Mouse (Mus musculus) liver, embryonic 15.5 days (tissue): ENCODE measurements around the gene Retreg1. TPM values are rescaled to one million over a fixed set of nuclear protein-coding genes. Genes with fewer than 3 reads are reported as not detected.

Experiments used
- ATAC-seq: fragments of 200-750 bp; cut with Nextera tagmentation; 2 replicates; pipeline ENCODE4 v1.8.0; 2017; ENCODE audit warnings: moderate number of reproducible peaks, mild to moderate bottlenecking, moderate library complexity; ENCODE audit not compliant: insufficient read depth
- H3K27ac ChIP-seq: fragments of 300-500 bp; sonication (generic); replicated peaks from 2 replicates; pipeline ENCODE4 v1.5.1; 2015; ENCODE audit warnings: mild to moderate bottlenecking, inconsistent platforms
- H3K27me3 ChIP-seq: fragments of 300-500 bp; sonication (generic); 2 replicates; pipeline ENCODE4 v1.6.1; 2015; ENCODE audit warnings: mild to moderate bottlenecking, inconsistent platforms
- H3K36me3 ChIP-seq: fragments of 300-500 bp; sonication (generic); replicated peaks from 2 replicates; pipeline ENCODE4 v1.6.1; 2015; ENCODE audit warnings: moderate library complexity, mild to moderate bottlenecking, inconsistent platforms
- H3K4me1 ChIP-seq: fragments of 300-500 bp; sonication (generic); replicated peaks from 2 replicates; pipeline ENCODE4 v1.6.1; 2015; ENCODE audit warnings: inconsistent platforms
- H3K4me2 ChIP-seq: fragments of 300-500 bp; sonication (generic); 2 replicates; pipeline ENCODE4 v1.6.1; 2015; ENCODE audit warnings: moderate library complexity, mild to moderate bottlenecking, inconsistent platforms
- H3K4me3 ChIP-seq: fragments of 300-500 bp; sonication (generic); replicated peaks from 2 replicates; pipeline ENCODE4 v1.5.1; 2015; ENCODE audit warnings: mild to moderate bottlenecking, inconsistent platforms
- H3K9ac ChIP-seq: fragments of 300-500 bp; sonication (generic); 2 replicates; pipeline ENCODE4 v1.6.1; 2015; ENCODE audit warnings: moderate library complexity, mild to moderate bottlenecking, inconsistent platforms
- H3K9me3 ChIP-seq: fragments of 300-500 bp; sonication (generic); replicated peaks from 2 replicates; pipeline ENCODE4 v1.6.1; 2016; ENCODE audit warnings: inconsistent platforms
- WGBS: fragments of 180-500 bp; shearing (Covaris S2); methylation state at CpG from one replicate; pipeline ENCODE4 v1.1.7; 2015; ENCODE audit warnings: mixed read lengths; ENCODE audit not compliant: insufficient replicate concordance; 5-methylcytosine and 5-hydroxymethylcytosine counted together
- polyA plus RNA-seq: library from polyadenylated mRNA; unstranded; fragments of >200 nt; fragmentation: Nextera tagmentation; extraction: Ambion mirVana; gene quantifications from 2 replicates; pipeline ENCODE4 v1.2.1, GENCODE M21; 2015

The Retreg1 gene
- polyA plus RNA-seq, result 4.7 and 5.1 TPM in 2 replicates

GRCm38 (mm10) chr15:25843086-25843991 is at the start of gene Retreg1:
TSS of gene Retreg1 (plus strand) at chr15:25843180.
- Histone ChIP-seq H3K27ac (no peak within 1 kb of the TSS), H3K4me3 (peak within 1 kb of the TSS; percentile 57), H3K9me3 (no peaks in the 10 kb centered on the region), H3K4me1 (no peaks in the 10 kb centered on the region; the same call in 1 of the 2 replicates), H3K36me3 (no peaks in the 10 kb centered on the region), H3K4me2 (peak within 1 kb of the TSS; percentile 73), H3K9ac (no peak within 1 kb of the TSS; the same call in 1 of the 2 replicates), H3K27me3 (peaks cover 36% of the 10 kb centered on the region)
- 1% methylated on average over 70 of the region's 72 CpGs for WGBS
- ATAC-seq, result peak; percentile 72

GRCm38 (mm10) chr15:25794123-25794522 is 48.9 kb upstream of the Retreg1 start:
- H3K27ac ChIP-seq, result no peak overlapping the region
- WGBS, result 67% methylated on average over 8 of the region's 8 CpGs
- H3K4me2 ChIP-seq, result no peak overlapping the region
- H3K4me3 ChIP-seq, result no peak overlapping the region
- H3K27me3 ChIP-seq, result no peaks in the 10 kb centered on the region
- no peaks in the 10 kb centered on the region for H3K4me1 ChIP-seq
- no peak for ATAC-seq
- H3K9ac ChIP-seq, result no peak overlapping the region
- peaks cover 21% of the 10 kb centered on the region for H3K36me3 ChIP-seq
- H3K9me3 ChIP-seq, result no peaks in the 10 kb centered on the region

GRCm38 (mm10) chr15:25795496-25795895 is 47.5 kb upstream of the Retreg1 start:
- no peak overlapping the region for H3K4me3 ChIP-seq
- ATAC-seq, result no peak
- no peaks in the 10 kb centered on the region for H3K9me3 ChIP-seq
- 73% methylated on average over 9 of the region's 9 CpGs for WGBS
- H3K4me1 ChIP-seq, result no peaks in the 10 kb centered on the region
- peaks cover 31% of the 10 kb centered on the region for H3K36me3 ChIP-seq
- no peak overlapping the region for H3K27ac ChIP-seq
- H3K9ac ChIP-seq, result no peak overlapping the region
- no peaks in the 10 kb centered on the region for H3K27me3 ChIP-seq
- H3K4me2 ChIP-seq, result no peak overlapping the region

GRCm38 (mm10) chr15:25796353-25796752 is 46.6 kb upstream of the Retreg1 start:
- Histone ChIP-seq H3K4me2 (no peak overlapping the region), H3K27me3 (no peaks in the 10 kb centered on the region), H3K4me1 (no peaks in the 10 kb centered on the region), H3K9me3 (no peaks in the 10 kb centered on the region), H3K27ac (no peak overlapping the region), H3K9ac (no peak overlapping the region), H3K36me3 (peaks cover 31% of the 10 kb centered on the region), H3K4me3 (no peak overlapping the region)
- ATAC-seq, result no peak
- 35% methylated on average over 3 of the region's 3 CpGs for WGBS

DNA sequence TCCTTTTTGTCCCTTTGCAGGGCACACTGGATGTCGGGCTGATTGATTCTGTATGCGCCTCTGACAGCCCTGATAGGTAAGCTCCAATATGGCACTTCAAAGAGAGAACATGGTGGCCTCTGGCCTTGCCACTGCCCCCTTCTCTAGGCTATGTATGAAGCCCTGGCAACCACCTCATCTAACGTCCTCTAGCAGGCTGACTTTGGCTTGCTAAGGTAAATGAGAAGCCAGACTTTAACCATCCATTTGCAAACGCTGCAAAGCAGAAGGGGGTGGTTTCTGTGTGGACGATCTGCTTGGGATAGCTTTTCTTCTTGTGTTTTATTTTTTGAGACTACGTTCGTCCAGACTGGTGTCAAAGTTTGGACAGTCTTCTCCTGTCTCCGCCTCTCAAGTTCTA is 45.8 kb upstream of the Retreg1 start:
- WGBS, result 67% methylated on average over 8 of the region's 8 CpGs
- Histone ChIP-seq H3K4me3 (no peak overlapping the region), H3K9ac (no peak overlapping the region), H3K4me1 (no peaks in the 10 kb centered on the region), H3K9me3 (no peaks in the 10 kb centered on the region), H3K27me3 (no peaks in the 10 kb centered on the region), H3K4me2 (no peak overlapping the region), H3K27ac (no peak overlapping the region), H3K36me3 (peaks cover 28% of the 10 kb centered on the region)
- no peak for ATAC-seq

GRCm38 (mm10) chr15:25797888-25798287 is 45.1 kb upstream of the Retreg1 start:
- Histone ChIP-seq H3K36me3 (peaks cover 32% of the 10 kb centered on the region), H3K9me3 (no peaks in the 10 kb centered on the region), H3K27me3 (no peaks in the 10 kb centered on the region), H3K27ac (no peak overlapping the region), H3K9ac (no peak overlapping the region), H3K4me1 (no peaks in the 10 kb centered on the region), H3K4me2 (no peak overlapping the region), H3K4me3 (no peak overlapping the region)
- ATAC-seq, result no peak
- WGBS, result 81% methylated on average over 1 of the region's 1 CpGs

- no peak for ATAC-seq
- Histone ChIP-seq H3K27me3 (no peaks in the 10 kb centered on the region), H3K36me3 (peaks cover 23% of the 10 kb centered on the region; the same call in 1 of the 2 replicates)
Observed at GRCm38 (mm10) chr15:25801726-25802125, 41.3 kb upstream of the Retreg1 start.

GRCm38 (mm10) chr15:25802194-25802593 is 40.8 kb upstream of the Retreg1 start:
- no peak overlapping the region for H3K27ac ChIP-seq

More at GRCm38 (mm10) chr15:25801726-25802125, 41.3 kb upstream of the Retreg1 start:
- H3K9ac ChIP-seq, result no peak overlapping the region
- no peak overlapping the region for H3K4me3 ChIP-seq
- H3K4me1 ChIP-seq, result no peaks in the 10 kb centered on the region
- no peaks in the 10 kb centered on the region for H3K9me3 ChIP-seq
- WGBS, result 68% methylated on average over 5 of the region's 5 CpGs
- H3K27ac ChIP-seq, result no peak overlapping the region
- H3K4me2 ChIP-seq, result no peak overlapping the region

GRCm38 (mm10) chr15:25803111-25803510 is 39.9 kb upstream of the Retreg1 start:
- Histone ChIP-seq H3K27ac (no peak overlapping the region), H3K9ac (no peak overlapping the region), H3K4me1 (no peaks in the 10 kb centered on the region), H3K4me2 (no peak overlapping the region), H3K4me3 (no peak overlapping the region), H3K27me3 (no peaks in the 10 kb centered on the region), H3K36me3 (peaks cover 29% of the 10 kb centered on the region; the same call in 1 of the 2 replicates), H3K9me3 (no peaks in the 10 kb centered on the region)
- ATAC-seq, result no peak
- 74% methylated on average over 15 of the region's 15 CpGs for WGBS

More at GRCm38 (mm10) chr15:25802194-25802593, 40.8 kb upstream of the Retreg1 start:
- 61% methylated on average over 8 of the region's 8 CpGs for WGBS
- ATAC-seq, result no peak
- Histone ChIP-seq H3K9me3 (no peaks in the 10 kb centered on the region), H3K4me3 (no peak overlapping the region), H3K9ac (no peak overlapping the region), H3K36me3 (peaks cover 25% of the 10 kb centered on the region; the same call in 1 of the 2 replicates), H3K4me2 (no peak overlapping the region), H3K27me3 (no peaks in the 10 kb centered on the region), H3K4me1 (no peaks in the 10 kb centered on the region)

GRCm38 (mm10) chr15:25805336-25806110 is 37.5 kb upstream of the Retreg1 start:
- 74% methylated on average over 21 of the region's 21 CpGs for WGBS
- Histone ChIP-seq H3K27ac (no peak overlapping the region), H3K36me3 (peaks cover 26% of the 10 kb centered on the region; the same call in 1 of the 2 replicates), H3K4me2 (no peak overlapping the region), H3K27me3 (no peaks in the 10 kb centered on the region), H3K4me1 (no peaks in the 10 kb centered on the region), H3K9ac (no peak overlapping the region), H3K4me3 (no peak overlapping the region), H3K9me3 (no peaks in the 10 kb centered on the region)
- no peak for ATAC-seq

DNA sequence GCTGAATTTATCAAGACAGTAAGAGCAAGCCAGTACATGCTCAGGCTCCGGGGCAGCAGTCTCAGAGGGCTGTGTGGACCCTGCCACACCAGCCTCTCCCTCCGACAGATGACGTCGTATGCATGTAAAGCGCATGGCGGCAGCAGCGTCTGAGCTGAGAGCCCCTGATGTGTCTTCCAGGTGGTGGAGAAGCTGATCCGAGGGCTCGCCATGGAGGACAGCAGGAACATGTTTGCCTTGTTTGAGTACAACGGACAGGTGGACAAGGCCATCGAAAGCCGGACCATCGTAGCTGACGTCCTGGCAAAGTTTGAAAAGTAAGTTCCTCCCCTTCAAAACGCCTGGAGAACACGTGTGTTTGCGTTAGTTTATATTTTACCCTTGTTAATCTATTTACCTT is 36.6 kb upstream of the Retreg1 start:
- 82% methylated on average over 17 of the region's 17 CpGs for WGBS
- Histone ChIP-seq H3K36me3 (peaks cover 30% of the 10 kb centered on the region; the same call in 1 of the 2 replicates), H3K4me2 (no peak overlapping the region), H3K9me3 (no peaks in the 10 kb centered on the region), H3K4me3 (no peak overlapping the region), H3K4me1 (no peaks in the 10 kb centered on the region), H3K27ac (no peak overlapping the region), H3K27me3 (no peaks in the 10 kb centered on the region), H3K9ac (no peak overlapping the region)
- no peak for ATAC-seq
